Mouse (Mus musculus) cerebellum, adult 9-11 months (tissue): Measurements from ENCODE around the gene Pafah1b2.

ENCODE experiments used
- DNase-seq: peaks from one replicate; pipeline ENCODE4 v3.0.0; 2022

The Pafah1b2 gene

GRCm38 (mm10) chr9:46023591-46023990 lies 11.1 kb upstream of the Pafah1b2 start:
- no peak for DNase-seq

GRCm38 (mm10) chr9:46019975-46020374 lies 7.5 kb upstream of the Pafah1b2 start:
- DNase-seq, result no peak

- DNase-seq, result no peak
Observed at GRCm38 (mm10) chr9:46018316-46018715, 5.8 kb upstream of the Pafah1b2 start.

- no peak for DNase-seq
Observed at GRCm38 (mm10) chr9:46016417-46016816, 3.9 kb upstream of the Pafah1b2 start.

- DNase-seq, result no peak
Observed at GRCm38 (mm10) chr9:46015831-46016230, 3.3 kb upstream of the Pafah1b2 start.

GRCm38 (mm10) chr9:46015081-46015551 lies 2.6 kb upstream of the Pafah1b2 start:
- peak; percentile 62 for DNase-seq

GRCm38 (mm10) chr9:46014251-46014681 lies 1.8 kb upstream of the Pafah1b2 start:
- peak; percentile 59 for DNase-seq

GRCm38 (mm10) chr9:46013616-46014015 lies 1.1 kb upstream of the Pafah1b2 start:
- no peak for DNase-seq

GRCm38 (mm10) chr9:46013009-46013586 lies 608 bp upstream of the Pafah1b2 start:
- peak; percentile 82 for DNase-seq

- DNase-seq, result no peak
Observed at GRCm38 (mm10) chr9:46011094-46011970, 1.2 kb downstream of the Pafah1b2 start.

- no peak for DNase-seq
Observed at GRCm38 (mm10) chr9:46009669-46009983, 2.9 kb downstream of the Pafah1b2 start.

GRCm38 (mm10) chr9:46008931-46009668 lies 3.4 kb downstream of the Pafah1b2 start:
- DNase-seq, result no peak

- DNase-seq, result no peak
Observed at GRCm38 (mm10) chr9:46006224-46006623, 6.3 kb downstream of the Pafah1b2 start.

- DNase-seq, result no peak
Observed at GRCm38 (mm10) chr9:46004529-46004928, 8.0 kb downstream of the Pafah1b2 start.

- DNase-seq, result peak; percentile 64
Observed at GRCm38 (mm10) chr9:46003729-46004128, 8.8 kb downstream of the Pafah1b2 start.

GRCm38 (mm10) chr9:45999009-45999408 lies 13.5 kb downstream of the Pafah1b2 start:
- DNase-seq, result no peak

GRCm38 (mm10) chr9:45985229-45985567 lies 27.3 kb downstream of the Pafah1b2 start:
- peak; percentile 71 for DNase-seq

- DNase-seq, result peak; percentile 91
Observed at GRCm38 (mm10) chr9:45984409-45985228, 27.9 kb downstream of the Pafah1b2 start.

GRCm38 (mm10) chr9:45983676-45984408 lies 28.6 kb downstream of the Pafah1b2 start:
- peak; percentile 63 for DNase-seq

GRCm38 (mm10) chr9:45981331-45981730 lies 31.2 kb downstream of the Pafah1b2 start:
- DNase-seq, result no peak

GRCm38 (mm10) chr9:45980611-45981010 lies 31.9 kb downstream of the Pafah1b2 start:
- no peak for DNase-seq

- no peak for DNase-seq
Observed at GRCm38 (mm10) chr9:45979778-45980177, 32.7 kb downstream of the Pafah1b2 start.
